Mouse (Mus musculus): ENCODE measurements around the gene Nelfb. TPM values are rescaled to one million over a fixed set of nuclear protein-coding genes. Genes with fewer than 3 reads are reported as not detected.

Nelfb gene
- polyA plus RNA-seq, 1 experiment from 2014 or later: 42.8 TPM

DNA sequence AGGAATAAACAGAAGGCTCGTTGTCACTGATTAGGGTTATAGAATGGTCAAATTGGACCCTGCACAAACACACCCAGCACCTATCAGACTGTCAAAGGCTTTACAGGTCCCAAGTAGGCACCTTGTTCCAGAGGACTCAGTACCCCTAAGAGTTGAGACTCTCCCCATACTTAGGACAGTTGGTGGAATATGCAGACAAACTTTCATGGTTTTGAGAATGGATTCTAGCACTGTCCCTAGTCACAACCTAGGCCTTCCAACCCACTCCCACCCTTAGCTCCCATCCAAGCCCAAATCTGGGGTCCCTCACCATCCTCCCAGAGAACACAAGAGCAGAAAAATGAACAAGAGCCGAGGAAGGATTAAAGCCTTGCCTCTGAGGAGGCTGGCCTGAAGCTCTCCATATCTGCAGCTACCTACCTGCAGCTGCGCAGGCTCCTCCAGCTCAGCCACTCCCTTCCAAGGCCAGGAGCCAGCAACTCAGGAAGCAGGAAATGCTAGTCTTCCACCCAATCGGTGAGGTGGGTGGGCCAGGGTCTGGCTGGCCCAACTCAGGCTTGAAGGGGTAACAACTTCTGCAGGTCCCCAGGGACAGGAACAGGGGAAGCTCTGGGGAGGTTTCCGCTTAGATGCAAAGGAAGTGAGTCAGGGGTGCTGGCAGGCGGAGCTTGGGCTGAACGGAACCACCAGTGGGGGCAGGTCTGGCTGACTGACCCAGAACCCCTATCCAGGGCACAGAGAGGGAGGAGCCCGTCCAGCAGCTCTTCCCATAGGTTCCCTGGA is 14.9 kb downstream of the Nelfb start, which contains the start of gene Tor4a:
Gene Tor4a, minus strand, starts transcription at position 715 of the 783 bp plus-strand sequence.
- DNase-seq: peak; percentile 64
- peak within 1 kb of the TSS; percentile 80 for H3K4me2 ChIP-seq
- H3K4me1 ChIP-seq (replicated peaks): peaks cover 53% of the 10 kb centered on the region
- no peaks in the 10 kb centered on the region for H3K27me3 ChIP-seq
- peak within 1 kb of the TSS; percentile 91 for H3K27ac ChIP-seq
- peak within 1 kb of the TSS; percentile 60 for H3K4me3 ChIP-seq (replicated peaks)
- WGBS (ENCODE audit: insufficient replicate concordance): 5% methylated on average over 8 of the region's 8 CpGs
- ATAC-seq (ENCODE audit: low read depth): peak; percentile 52
- H3K9ac ChIP-seq: peak within 1 kb of the TSS; percentile 70
- H3K9me3 ChIP-seq (replicated peaks): no peaks in the 10 kb centered on the region
- peaks cover 36% of the 10 kb centered on the region for H3K36me3 ChIP-seq

DNA sequence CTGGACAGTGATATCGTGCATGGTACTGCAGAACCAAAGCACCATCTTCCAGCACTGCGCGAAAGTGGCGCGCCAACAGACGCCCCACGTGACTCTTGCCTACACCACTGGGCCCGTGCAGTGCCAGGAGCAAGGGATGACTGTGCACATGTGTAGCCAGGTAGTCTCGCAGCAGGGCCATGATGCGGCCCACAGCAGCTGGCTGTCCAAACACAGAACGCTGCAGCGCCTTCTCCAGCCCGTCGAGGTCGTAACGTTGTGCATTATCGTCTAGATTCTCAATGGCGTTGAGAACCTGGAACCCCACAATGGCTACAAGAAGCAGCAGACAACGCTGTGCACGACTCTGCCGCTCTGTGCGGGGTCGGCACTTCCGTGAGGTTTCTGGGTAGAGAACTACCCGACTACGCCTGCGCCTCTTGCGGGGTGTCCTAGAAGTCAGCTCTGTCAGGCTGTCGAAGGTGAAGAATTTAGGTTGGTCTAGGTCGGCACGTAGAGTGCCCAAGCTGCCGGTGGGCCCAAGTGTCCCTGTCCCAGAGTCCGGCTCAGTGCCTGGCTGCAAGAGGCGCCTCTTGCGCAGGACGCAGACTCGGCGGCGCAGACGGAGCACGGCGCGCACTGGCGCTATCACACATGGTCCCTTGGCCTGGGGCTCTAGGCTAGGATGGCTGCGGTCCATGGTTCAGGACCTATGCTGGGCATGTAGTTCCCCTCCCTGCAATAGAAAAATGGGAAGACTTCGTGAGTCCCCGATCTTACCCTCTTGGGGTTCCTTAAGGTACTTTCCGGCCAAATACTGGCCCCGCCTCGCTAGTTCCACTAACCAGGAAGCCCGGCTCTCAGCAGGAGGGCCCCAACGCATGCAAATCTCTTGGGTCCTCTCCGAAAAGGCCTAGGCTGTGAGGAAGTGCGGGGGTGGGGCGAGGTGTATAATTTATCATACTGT is 15.8 kb downstream of the Nelfb start:
- peak overlapping the region; percentile 70 for H3K9ac ChIP-seq
- H3K36me3 ChIP-seq: peaks cover 27% of the 10 kb centered on the region
- 8% methylated on average over 55 of the region's 55 CpGs for WGBS (ENCODE audit: insufficient replicate concordance)
- DNase-seq: peak; percentile 62
- no peaks in the 10 kb centered on the region for H3K27me3 ChIP-seq
- H3K4me3 ChIP-seq (replicated peaks): peak overlapping the region; percentile 60
- H3K4me2 ChIP-seq: peak overlapping the region; percentile 80
- peak overlapping the region; percentile 91 for H3K27ac ChIP-seq
- no peaks in the 10 kb centered on the region for H3K9me3 ChIP-seq (replicated peaks)
- H3K4me1 ChIP-seq (replicated peaks): peaks cover 53% of the 10 kb centered on the region
- peak; percentile 65 for ATAC-seq (ENCODE audit: low read depth)

DNA sequence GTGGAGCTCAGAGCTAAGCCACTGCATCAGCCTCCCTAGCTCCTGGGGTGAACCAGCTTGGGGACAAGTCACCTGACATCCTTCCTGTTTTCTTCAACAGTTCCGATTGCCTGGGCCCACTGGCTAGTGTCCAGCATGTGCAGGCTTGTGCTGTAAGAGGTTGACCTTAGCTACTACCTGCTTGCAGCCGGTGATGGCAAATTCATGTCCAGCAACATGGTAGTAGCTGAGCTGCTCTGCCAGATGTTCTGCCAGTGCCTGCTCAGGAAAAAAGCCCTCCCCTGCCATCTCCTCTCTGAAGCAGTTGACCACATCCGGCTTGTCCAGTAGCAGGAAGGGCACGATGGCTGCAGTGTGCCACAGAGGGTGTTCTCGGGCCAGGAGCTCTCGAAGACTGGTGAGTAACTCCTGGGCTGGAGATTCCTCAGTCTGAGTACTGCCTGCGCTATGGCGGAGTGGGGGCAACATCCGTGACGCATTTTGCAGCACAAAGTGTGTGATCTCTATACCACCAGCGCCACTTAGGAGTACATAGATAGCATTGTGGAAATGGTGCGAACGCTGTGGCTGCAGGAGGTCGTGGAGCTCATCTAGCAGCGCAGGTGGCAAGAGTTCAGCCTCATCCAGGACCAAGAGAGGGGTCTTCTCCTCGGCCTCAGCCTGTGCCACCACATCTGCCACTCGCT is 16.7 kb downstream of the Nelfb start:
- no peak for ATAC-seq (ENCODE audit: low read depth)
- no peak for DNase-seq
- H3K4me2 ChIP-seq: peak overlapping the region; percentile 80
- H3K27me3 ChIP-seq: no peaks in the 10 kb centered on the region
- peak overlapping the region; percentile 60 for H3K4me3 ChIP-seq (replicated peaks)
- peaks cover 18% of the 10 kb centered on the region for H3K36me3 ChIP-seq
- H3K27ac ChIP-seq: peak overlapping the region; percentile 91
- H3K9me3 ChIP-seq (replicated peaks): no peaks in the 10 kb centered on the region
- WGBS (ENCODE audit: insufficient replicate concordance): 35% methylated on average over 17 of the region's 17 CpGs
- H3K9ac ChIP-seq: peak overlapping the region; percentile 70
- H3K4me1 ChIP-seq (replicated peaks): peaks cover 53% of the 10 kb centered on the region

DNA sequence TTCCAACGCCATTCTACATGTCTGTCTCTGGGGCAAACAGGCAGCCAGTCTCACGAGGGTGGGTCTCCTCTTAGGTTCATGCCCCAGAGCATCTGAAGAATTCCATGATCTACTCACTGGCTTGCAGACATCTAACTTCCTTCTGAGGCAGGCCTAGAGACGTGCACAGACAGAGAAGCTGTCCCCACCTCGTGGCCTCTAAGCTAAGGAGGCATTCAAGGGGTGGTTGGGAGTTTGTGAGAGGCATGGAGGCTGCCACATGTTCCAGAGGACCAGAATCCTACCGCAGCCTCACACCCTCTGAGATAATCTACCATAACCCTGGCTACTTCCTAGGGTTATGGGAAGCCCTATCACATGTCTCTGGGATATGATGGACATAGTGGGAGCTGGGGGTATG is 17.3 kb downstream of the Nelfb start:
- Histone ChIP-seq H3K4me2 (peak overlapping the region; percentile 80), H3K27ac (peak overlapping the region; percentile 91), H3K36me3 (peaks cover 13% of the 10 kb centered on the region), H3K9me3 (replicated peaks) (no peaks in the 10 kb centered on the region), H3K27me3 (no peaks in the 10 kb centered on the region), H3K4me1 (replicated peaks) (peaks cover 53% of the 10 kb centered on the region), H3K4me3 (replicated peaks) (0 out of 2 replicates have a peak overlapping the region, but pooled peaks have one; percentile 60), H3K9ac (peak overlapping the region; percentile 70)
- WGBS (ENCODE audit: insufficient replicate concordance): 21% methylated on average over 5 of the region's 5 CpGs
- DNase-seq: no peak
- ATAC-seq (ENCODE audit: low read depth): no peak

DNA sequence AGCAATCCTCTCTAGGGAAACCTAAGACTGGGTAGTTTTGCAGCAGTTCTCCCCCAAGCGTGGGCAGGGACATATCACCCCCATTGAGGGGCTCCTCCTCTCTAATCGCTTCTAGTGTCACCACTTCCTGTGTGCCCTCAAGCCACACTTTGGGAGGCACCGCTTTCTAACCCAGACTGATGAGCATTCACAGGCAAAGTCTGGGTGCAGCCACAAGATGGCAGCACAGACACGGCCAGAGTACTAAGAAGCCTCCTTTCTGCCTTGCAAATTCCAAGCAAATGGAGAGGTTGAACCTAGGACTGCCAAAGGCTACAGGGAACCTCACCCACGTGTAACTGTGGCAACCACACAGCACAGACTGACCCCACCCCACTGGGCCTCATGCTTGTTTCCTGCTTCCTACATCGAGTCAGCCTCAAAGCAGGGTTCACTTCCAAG is 17.9 kb downstream of the Nelfb start:
- H3K4me2 ChIP-seq: peak overlapping the region; percentile 80
- DNase-seq (peak; percentile 71), ATAC-seq (ENCODE audit: low read depth) (peak; percentile 33)
- WGBS (ENCODE audit: insufficient replicate concordance): under 1% methylated on average over 6 of the region's 6 CpGs
- H3K9me3 ChIP-seq (replicated peaks): no peaks in the 10 kb centered on the region
- no peaks in the 10 kb centered on the region for H3K27me3 ChIP-seq
- H3K9ac ChIP-seq: peak overlapping the region; percentile 70; the same call in 1 of the 2 replicates
- no peak overlapping the region for H3K4me3 ChIP-seq (replicated peaks)
- H3K27ac ChIP-seq: peak overlapping the region; percentile 91; the same call in 1 of the 2 replicates
- H3K4me1 ChIP-seq (replicated peaks): peaks cover 53% of the 10 kb centered on the region
- H3K36me3 ChIP-seq: peaks cover 6% of the 10 kb centered on the region

DNA sequence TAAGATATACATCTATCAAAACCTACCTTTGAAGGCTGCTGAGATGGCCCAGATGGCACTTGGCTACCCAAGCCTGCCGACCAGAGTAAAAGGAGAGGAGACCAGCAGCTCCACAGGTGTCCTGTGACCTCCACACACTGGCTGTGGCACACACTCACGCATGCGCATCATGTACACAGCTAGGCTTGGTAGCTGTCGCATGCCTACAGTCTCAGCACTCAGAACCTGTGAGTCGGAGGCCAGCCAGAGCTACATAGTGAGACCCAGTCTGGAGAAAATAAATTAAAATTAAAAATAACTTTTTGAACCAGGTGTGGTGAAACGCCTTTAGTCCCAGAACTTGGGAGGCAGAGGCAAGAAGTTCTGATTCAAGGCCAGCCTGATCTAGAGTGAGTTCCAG is 23.4 kb downstream of the Nelfb start:
- Histone ChIP-seq H3K9ac (no peak overlapping the region), H3K36me3 (no peaks in the 10 kb centered on the region), H3K27me3 (peaks cover 48% of the 10 kb centered on the region), H3K4me3 (replicated peaks) (no peak overlapping the region), H3K27ac (no peak overlapping the region), H3K4me2 (no peak overlapping the region), H3K4me1 (replicated peaks) (peaks cover 18% of the 10 kb centered on the region), H3K9me3 (replicated peaks) (no peaks in the 10 kb centered on the region)
- ATAC-seq (ENCODE audit: low read depth) (no peak), DNase-seq (no peak)
- 79% methylated on average over 6 of the region's 6 CpGs for WGBS (ENCODE audit: insufficient replicate concordance)

DNA sequence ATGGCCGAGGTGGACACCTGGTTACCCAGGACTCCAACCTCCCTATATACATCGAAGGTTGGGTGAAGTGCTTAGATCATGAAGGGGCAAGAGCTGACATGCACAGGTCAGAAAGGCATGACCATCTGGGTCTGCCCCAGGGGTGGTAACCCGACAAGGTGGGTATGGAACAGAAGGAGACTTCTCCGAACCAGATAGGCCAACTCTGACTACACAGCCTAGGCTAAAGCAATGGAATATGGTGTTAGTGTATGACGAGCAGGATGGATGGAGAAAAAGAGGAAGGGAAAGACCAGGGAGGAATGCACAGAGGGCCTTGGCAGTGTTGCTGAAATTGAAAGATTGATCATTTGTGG is 24.7 kb downstream of the Nelfb start:
- H3K9me3 ChIP-seq (replicated peaks): no peaks in the 10 kb centered on the region
- H3K4me3 ChIP-seq (replicated peaks): peak overlapping the region; percentile 58; the same call in 1 of the 2 replicates
- peak overlapping the region; percentile 69; the same call in 1 of the 2 replicates for H3K9ac ChIP-seq
- peak overlapping the region; percentile 82 for H3K4me2 ChIP-seq
- WGBS (ENCODE audit: insufficient replicate concordance): 34% methylated on average over 5 of the region's 5 CpGs
- no peak overlapping the region for H3K27ac ChIP-seq
- ATAC-seq (ENCODE audit: low read depth): no peak
- H3K27me3 ChIP-seq: peaks cover 60% of the 10 kb centered on the region
- peaks cover 30% of the 10 kb centered on the region for H3K4me1 ChIP-seq (replicated peaks)
- H3K36me3 ChIP-seq: no peaks in the 10 kb centered on the region
- no peak for DNase-seq

DNA sequence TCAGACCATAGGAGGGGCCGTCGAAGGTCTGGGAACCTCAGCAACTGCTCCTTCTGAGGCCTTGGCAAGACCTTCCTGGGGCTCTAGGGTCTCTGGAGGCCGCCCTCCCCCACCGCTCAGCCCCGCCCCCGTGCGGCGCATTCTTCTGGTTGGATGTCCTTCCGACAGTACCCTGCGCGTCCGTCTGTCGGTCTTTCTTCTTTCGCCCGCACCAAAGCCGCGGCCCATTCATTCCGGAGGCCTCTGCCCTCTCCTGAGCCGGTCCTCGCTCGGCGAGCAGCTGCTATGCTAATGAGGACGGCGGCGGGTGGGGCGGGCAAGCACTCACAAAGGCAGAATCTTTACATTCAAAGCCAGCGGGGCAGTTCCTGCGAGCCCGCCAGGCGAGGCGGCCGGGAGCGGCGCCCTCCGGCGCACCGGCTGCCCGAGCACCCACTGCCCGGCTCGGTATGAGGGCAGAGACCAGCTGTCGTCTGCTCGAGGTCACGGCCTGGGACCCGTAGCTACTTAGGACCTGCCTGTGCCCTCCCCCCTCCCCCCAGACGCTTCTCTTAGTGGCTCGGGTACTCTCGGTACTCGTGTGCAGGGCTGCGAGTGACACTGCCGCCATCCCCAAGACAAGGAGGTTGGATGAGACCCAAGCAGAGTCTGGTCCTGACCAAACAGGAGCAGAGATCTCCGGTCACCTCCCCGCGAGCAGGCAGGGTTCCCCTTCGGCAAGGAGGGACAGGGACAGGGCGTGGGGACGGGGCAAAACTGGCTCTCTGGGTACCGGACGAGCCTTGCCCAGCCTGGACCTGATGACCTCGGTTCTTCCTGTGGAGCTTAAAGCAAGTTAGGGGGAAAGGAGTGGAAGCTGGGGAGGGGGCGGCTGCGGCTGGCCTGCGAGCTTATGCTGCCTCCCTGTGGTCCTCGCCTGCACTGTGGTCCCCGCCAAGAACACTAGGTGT is 25.4 kb downstream of the Nelfb start:
- peak; percentile 16 for ATAC-seq (ENCODE audit: low read depth)
- Histone ChIP-seq H3K36me3 (no peaks in the 10 kb centered on the region), H3K9me3 (replicated peaks) (no peaks in the 10 kb centered on the region), H3K4me1 (replicated peaks) (peaks cover 37% of the 10 kb centered on the region), H3K27ac (no peak overlapping the region), H3K9ac (peak overlapping the region; percentile 69), H3K4me2 (peak overlapping the region; percentile 82), H3K27me3 (peaks cover 67% of the 10 kb centered on the region), H3K4me3 (replicated peaks) (peak overlapping the region; percentile 58)
- DNase-seq: no peak
- WGBS (ENCODE audit: insufficient replicate concordance): 2% methylated on average over 64 of the region's 64 CpGs

DNA sequence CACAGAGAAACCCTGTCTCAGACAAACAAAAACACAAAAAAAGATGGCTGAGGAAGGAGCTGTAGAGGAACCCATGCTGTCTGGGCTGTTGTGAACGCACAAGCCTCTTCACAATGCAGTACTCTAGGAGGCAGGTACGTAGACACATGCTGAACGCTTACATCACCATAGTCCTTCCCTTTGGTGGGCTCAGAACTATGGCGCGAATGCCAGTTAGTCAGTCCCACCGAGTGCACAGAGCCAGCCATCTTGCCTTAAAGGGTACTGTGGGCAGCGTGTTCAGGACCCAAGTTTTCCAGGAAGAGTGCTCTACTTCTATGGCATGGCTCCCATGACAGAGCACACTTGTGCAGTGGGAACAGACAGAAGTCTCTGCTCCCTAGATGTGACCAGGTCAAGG is 26.8 kb downstream of the Nelfb start:
- H3K36me3 ChIP-seq: no peaks in the 10 kb centered on the region
- no peak overlapping the region for H3K4me2 ChIP-seq
- no peak overlapping the region for H3K27ac ChIP-seq
- no peak overlapping the region for H3K4me3 ChIP-seq (replicated peaks)
- H3K4me1 ChIP-seq (replicated peaks): peaks cover 49% of the 10 kb centered on the region
- peaks cover 80% of the 10 kb centered on the region for H3K27me3 ChIP-seq
- ATAC-seq (ENCODE audit: low read depth): no peak
- WGBS (ENCODE audit: insufficient replicate concordance): 81% methylated on average over 7 of the region's 7 CpGs
- H3K9me3 ChIP-seq (replicated peaks): no peaks in the 10 kb centered on the region
- no peak for DNase-seq
- H3K9ac ChIP-seq: no peak overlapping the region

DNA sequence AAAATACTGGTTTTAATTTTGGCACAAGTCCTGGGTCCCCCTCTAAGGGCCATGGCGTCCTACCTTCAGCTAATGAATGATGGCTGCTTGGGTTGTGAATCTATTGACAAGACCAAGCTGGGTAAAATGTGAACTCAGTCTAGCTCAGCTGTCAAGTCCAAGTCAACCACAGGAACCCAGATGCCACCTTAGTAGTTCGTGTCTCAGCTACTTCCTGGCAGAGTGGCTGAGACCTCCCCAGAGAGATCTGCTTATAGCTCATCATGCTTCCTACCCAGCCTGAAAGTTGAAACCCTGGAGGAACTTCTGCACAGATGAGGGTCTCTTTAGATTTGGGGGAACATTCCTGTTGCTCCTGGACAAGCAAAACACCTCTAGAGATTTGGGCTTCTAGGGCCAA is 28.0 kb downstream of the Nelfb start:
- Histone ChIP-seq H3K4me1 (replicated peaks) (peaks cover 56% of the 10 kb centered on the region), H3K4me3 (replicated peaks) (no peak overlapping the region), H3K9me3 (replicated peaks) (no peaks in the 10 kb centered on the region), H3K4me2 (no peak overlapping the region), H3K27ac (no peak overlapping the region), H3K27me3 (peaks cover 92% of the 10 kb centered on the region), H3K36me3 (no peaks in the 10 kb centered on the region), H3K9ac (no peak overlapping the region)
- ATAC-seq (ENCODE audit: low read depth) (no peak), DNase-seq (no peak)
- WGBS (ENCODE audit: insufficient replicate concordance): 57% methylated on average over 2 of the region's 2 CpGs
